Mouse (Mus musculus) erythroblast, embryonic 14.5 days (primary cell): ENCODE results near the gene Prkag2.

Experiments
- GATA1 ChIP-seq: IDR thresholded peaks from 2 replicates; pipeline ENCODE4 v1.6.1; 2012; ENCODE audit warnings: low read length, inconsistent platforms, mixed read lengths
- TAL1 ChIP-seq: IDR thresholded peaks from 3 replicates; pipeline ENCODE4 v1.6.1; 2012; ENCODE audit warnings: low read length, inconsistent platforms, mixed read lengths

GRCm38 (mm10) chr5:25047670-25048069 lies 52.8 kb downstream of the Prkag2 start:
- TF ChIP-seq GATA1 (no peak), TAL1 (no peak)
